Mouse (Mus musculus): ENCODE measurements around the gene Gabrb1.

Gabrb1 gene

DNA sequence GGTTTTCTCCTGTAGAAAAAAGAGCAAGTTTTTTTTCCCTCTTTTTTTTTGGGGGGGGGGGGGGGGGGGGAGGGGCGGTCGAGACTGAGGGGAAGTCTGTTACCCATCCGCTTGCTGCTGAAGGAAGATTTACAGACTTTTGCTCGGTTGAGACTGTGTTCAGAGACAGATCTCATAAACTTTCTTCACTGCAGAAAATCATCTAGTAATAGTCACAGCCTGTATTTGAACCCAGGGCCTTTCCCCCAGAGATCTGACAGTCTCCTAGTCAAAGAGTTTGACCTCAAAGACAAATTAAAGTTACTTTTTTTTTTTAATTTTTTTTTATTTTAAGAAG, 510.3 kb downstream of the Gabrb1 start:
- DNase-seq, result no peak

DNA sequence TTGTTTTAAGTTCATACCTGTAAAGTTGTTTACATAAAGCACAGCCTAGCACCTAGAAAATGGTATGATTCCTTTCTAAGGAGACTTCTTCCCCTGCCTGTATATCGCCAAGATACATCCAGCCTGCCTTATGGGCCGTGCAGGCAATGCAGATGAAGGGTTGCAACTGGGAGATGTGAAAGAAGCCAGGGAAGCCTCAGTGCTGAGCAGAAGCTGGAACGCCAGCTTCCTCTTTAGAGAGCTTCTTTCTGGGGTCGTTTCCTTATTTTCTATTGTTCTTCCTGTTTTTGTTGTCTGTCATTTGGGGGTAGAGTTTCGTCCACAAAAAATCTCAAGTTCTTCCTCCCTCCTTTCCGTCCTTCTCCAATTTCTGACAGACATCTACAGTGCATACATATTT, 512.2 kb downstream of the Gabrb1 start:
- no peak for DNase-seq

DNA sequence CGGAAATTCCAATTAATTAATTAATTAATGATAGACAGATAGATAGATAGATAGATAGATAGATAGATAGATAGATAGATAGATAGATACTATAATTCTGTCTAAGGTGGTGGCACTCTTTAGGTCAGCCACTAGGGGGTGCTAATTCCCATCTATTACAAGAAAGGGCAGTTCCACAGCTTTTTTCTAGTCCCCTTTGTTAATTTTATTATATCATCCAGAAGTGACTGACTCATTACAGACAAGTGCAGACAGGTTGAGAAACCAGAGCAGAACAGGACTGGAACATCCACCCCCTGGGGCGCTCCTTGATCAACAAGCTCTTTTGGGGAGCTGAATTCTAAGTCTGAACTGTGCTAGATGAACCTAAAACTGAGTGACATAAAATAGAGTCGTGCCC, 514.8 kb downstream of the Gabrb1 start:
- DNase-seq, result no peak

DNA sequence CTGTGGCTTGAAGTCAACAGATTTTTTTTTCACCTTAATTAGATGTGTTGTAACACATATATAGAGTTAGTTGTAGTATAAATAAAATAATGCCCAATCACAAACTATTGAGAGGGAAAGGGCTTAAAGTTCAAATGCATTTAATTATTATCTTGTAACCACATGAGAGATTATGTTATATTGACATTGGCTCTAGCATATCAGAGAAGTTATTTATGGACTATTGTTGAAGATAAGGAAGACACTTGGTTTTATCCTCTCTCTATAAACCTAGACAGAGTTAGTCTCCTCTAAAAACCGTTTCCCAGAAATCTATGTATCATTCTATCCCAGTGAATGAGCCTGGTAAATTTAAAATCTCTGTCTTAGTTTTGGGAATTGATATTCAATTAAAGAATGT, 515.6 kb downstream of the Gabrb1 start:
- no peak for DNase-seq

DNA sequence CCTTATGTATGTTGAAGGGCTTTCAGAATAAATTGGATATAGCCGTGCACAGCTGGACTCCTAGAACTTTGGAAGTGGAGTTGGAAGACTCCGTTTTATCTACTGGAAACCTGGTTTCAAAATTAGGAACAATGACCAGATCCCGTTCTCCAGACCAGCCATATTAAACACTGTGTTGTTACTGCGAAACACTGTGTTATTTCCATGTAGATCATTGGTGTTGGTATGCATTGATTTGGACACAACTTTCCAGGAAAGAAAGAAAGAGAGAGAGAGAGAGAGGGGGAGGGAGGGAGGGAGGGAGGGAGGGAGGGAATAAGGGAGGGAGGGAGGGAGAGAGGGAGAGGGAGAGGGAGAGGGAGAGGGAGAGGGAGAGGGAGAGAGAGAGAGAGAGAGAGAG, 517.1 kb downstream of the Gabrb1 start:
- no peak for DNase-seq

DNA sequence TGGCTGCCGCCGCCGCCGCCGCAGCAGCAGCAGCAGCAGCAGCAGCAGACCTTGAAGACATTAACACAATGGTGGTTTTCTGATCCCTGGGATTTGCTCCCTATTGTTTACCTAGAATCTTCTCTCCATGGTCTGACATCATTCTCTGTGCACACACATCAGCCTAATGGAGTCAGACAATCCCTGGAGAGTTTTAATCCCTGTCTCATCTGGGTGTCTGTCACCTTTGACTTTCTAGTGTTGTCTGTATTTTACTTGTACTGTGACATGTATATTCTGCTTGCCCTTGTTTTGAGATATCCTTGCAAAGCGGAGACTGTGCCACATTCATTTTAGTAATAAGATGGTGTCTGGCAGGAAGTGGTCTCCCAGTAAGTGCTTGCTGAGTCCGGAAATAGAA, 517.6 kb downstream of the Gabrb1 start:
- DNase-seq, result no peak

DNA sequence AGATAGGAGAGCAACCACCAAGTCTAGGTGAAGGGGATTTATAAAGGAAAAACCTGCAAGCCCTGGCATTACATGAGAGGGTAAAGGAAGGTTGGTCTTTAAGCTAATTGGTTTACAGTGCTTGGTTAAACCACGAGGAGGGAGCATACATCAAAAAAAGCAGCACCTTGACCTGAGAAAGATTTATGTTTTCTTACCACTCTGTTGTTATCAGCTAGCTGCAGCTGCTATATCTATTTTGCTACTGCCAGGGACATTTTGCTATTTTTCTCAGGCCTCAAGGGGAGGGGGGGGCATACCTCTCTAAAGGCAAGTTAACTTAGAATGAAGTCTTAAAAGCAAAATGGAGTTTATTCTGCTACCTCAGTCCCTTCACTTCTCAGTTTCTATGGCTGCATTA, 523.3 kb downstream of the Gabrb1 start:
- no peak for DNase-seq

DNA sequence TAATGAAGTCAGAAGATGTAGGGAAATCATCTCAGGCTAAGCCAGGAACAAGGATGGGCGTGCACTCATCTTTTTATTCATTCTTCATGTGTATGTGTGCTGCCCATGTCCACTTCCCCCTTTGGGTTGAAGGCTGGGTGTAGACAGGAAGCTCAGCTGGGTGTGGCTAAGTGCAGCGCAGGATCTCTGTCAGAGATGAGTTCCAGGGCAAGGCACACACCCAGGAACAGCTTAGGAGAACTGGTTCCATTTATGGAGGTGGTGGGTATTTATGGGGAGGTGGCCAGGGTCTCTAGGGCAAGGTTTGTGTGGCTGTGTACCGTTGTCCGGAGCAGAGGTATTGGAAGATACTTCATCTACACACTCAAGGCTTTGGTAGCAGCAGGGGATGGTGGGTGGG, 524.9 kb downstream of the Gabrb1 start:
- peak in 1 of 2 experiments; percentile 22 for DNase-seq

DNA sequence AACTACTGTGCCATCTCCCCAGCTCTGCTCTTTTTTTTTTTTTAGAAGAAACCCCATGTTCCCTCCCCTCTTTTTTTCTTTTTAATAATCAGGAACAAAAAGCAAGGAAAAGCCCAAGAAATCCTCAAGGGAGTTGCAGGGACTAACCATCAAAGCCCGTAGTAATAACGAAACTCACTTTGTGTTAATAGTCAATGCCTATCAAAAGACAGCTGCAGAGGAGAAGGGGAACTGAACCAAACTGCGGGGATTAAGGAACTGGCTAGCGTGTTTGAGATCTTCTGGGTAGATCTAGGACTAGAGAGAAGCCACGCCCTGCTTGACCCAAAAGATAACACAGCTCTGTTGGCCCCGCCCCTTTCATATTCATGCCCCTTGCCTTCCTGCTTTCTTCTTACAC, 526.0 kb downstream of the Gabrb1 start:
- no peak for DNase-seq

DNA sequence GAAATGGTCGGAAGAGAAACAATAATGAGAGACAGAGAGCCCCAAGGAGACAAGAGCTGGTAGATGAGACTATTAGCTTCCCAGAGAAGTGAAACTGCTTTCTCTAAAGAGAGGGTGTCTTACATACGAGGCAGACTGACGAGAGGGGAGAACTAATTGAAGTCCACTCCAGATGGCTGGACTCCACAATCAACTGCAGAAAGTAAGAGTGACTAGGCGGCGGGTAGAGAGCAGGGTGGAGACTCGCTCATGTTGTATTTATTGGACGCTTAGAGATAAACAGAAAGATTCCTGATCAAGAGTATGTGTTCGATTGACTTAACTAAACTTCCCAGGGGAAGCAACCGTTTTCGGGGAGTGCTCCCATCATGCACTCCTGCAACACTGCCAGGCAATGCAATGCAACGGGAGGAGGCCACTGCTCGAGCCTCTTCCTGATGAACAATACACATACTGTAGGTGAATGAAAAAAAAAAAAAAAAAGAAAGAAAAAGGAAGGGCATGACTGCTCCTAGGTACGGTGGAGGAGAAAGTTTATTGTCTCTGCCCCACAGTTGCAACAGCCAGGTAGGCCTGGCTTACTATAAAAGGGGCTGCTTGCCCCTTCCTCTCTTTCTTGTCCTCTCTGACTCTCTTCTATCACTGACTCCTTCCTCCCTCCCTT, 526.7 kb downstream of the Gabrb1 start:
- DNase-seq, result no peak

DNA sequence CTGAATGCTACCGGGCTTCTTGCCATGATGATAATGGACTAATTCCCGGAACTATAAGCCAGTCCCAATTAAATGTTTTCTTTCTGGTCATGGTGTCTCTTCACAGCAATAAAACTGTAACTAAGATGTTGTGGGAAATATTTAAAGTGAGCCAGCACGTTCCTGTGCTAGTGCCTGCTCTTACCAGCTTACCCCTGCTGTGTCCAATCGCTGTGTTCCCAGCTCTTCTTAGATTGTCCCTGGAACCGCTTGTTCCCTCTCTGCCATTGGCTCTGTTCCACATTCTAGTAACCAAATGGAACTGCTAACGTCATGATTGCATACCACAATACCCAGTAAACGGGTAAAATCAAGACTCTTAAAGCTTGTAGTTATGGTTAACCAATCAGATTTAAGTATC, 533.2 kb downstream of the Gabrb1 start:
- DNase-seq, result no peak

DNA sequence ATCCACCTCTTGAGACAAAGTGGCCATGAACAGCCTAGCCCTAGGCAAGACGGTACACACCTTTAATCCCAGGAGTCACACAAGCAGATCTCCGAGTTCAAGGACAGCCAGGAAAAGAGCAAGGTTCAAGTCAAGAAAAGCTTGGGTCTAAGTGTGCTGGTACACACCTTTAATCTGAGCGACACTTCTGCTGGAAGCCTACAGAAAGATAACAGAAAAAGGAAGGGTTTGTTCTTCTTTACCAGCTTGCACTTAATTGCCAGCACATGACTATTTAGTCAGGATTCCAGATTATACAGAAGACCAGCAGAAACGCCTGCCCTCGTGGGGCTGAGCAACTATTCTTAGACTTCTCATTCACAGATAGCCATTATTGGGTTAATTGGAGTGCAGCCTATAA, 534.0 kb downstream of the Gabrb1 start:
- DNase-seq, result no peak

DNA sequence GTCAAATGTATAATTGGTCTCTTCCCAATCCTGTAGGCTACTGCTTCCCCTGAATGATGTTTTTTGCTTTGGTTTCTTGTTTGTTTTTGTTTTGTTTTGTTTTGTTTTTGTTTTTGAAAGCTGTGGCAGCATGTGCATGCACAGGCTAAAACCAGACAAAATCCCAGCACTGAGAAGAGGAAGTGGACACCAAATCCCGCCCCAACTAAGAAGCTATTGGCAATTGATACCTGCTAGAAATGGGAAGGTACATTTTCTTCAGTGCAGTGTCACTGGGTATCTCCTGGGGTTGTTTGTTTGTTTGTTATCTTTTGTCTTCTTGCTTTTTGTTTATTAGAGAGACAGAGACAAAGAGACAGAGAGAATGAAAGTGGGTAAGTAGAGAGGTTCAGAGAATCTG, 537.5 kb downstream of the Gabrb1 start:
- DNase-seq, result no peak
